Mouse (Mus musculus) midbrain, embryonic 16.5 days (tissue): Measurements from ENCODE around the gene Glis3. TPM values are rescaled to one million over a fixed set of nuclear protein-coding genes. Genes with fewer than 3 reads are reported as not detected.

Source experiments
- ATAC-seq: fragments of 200-750 bp; cut with Nextera tagmentation; 2 replicates; pipeline ENCODE4 v1.8.0; 2017; ENCODE audit warnings: moderate TSS enrichment
- H3K27ac ChIP-seq: fragments of 300-500 bp; sonication (generic); 2 replicates; pipeline ENCODE4 v1.5.1; 2014; ENCODE audit warnings: mild to moderate bottlenecking, low read length, mixed read lengths
- H3K27me3 ChIP-seq: fragments of 300-500 bp; sonication (generic); 2 replicates; pipeline ENCODE4 v1.6.1; 2014; ENCODE audit warnings: low read depth, low read length, mixed read lengths; ENCODE audit not compliant: control insufficient read depth, insufficient read depth
- H3K36me3 ChIP-seq: fragments of 300-500 bp; sonication (generic); 2 replicates; pipeline ENCODE4 v1.6.1; 2014; ENCODE audit warnings: mild to moderate bottlenecking, low read length, moderate library complexity, mixed read lengths; ENCODE audit not compliant: control insufficient read depth, insufficient read depth
- H3K4me1 ChIP-seq: fragments of 300-500 bp; sonication (generic); 2 replicates; pipeline ENCODE4 v1.6.1; 2014; ENCODE audit warnings: mild to moderate bottlenecking, low read length, mixed read lengths; ENCODE audit not compliant: control insufficient read depth, insufficient read depth
- H3K4me2 ChIP-seq: fragments of 300-500 bp; sonication (generic); 2 replicates; pipeline ENCODE4 v1.6.1; 2014; ENCODE audit warnings: mild to moderate bottlenecking, low read length, mixed read lengths
- H3K4me3 ChIP-seq: fragments of 300-500 bp; sonication (generic); 2 replicates; pipeline ENCODE4 v1.5.1; 2014; ENCODE audit warnings: low read depth, mild to moderate bottlenecking, low read length, moderate library complexity, mixed read lengths
- H3K9ac ChIP-seq: fragments of 300-500 bp; sonication (generic); 2 replicates; pipeline ENCODE4 v1.6.1; 2014; ENCODE audit warnings: low read depth, low read length, mixed read lengths
- H3K9me3 ChIP-seq: fragments of 300-500 bp; sonication (generic); replicated peaks from 2 replicates; pipeline ENCODE4 v1.6.1; 2014; ENCODE audit warnings: mild to moderate bottlenecking, low read length, mixed read lengths; ENCODE audit not compliant: control insufficient read depth, poor library complexity, severe bottlenecking
- WGBS: fragments of 180-500 bp; shearing (Covaris S2); extraction: QIAGEN DNeasy Blood & Tissue Kit; methylation state at CpG from one replicate; pipeline ENCODE4 v1.1.7; 2014; 5-methylcytosine and 5-hydroxymethylcytosine counted together
- polyA plus RNA-seq: library from polyadenylated mRNA; unstranded; fragments of >200 nt; fragmentation: Nextera tagmentation; extraction: Ambion mirVana; gene quantifications from 2 replicates; pipeline ENCODE4 v1.2.1, GENCODE M21; 2015

The Glis3 gene
- polyA plus RNA-seq, 1 experiment from 2014 or later = 2.7 TPM

DNA sequence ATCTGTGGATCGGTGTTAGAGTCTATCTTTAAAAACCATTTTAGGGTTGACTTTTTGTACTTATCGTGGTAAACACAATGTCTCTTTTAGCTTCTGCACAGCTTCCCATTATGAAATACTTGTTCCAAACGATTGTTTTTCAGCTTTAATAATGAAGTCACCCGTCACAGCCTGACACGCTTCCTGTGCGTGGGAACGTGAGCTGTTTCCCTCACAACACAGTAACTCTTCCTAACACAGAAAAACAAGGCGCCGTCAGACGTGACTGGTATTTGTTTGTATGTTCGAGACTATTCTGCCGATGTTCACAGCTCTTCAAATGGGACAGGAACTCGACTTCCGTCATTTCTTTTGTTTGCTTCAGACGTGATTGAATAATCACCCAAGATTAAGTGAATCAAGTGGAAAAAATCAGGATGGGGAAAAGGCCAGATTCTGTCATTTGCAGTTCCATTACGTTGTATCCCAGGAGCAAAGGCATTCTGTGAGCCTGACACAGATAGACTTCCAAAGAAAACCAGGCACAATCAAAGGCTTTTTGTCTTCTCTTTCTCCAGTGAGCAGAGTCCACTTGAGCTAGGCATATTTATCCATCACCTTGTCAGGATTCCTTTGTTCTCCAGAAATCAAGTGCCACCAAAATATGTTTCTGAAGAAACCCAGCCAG is 351.3 kb downstream of the Glis3 start:
- no peaks in the 10 kb centered on the region for H3K36me3 ChIP-seq
- peaks cover 8% of the 10 kb centered on the region for H3K4me1 ChIP-seq
- no peak overlapping the region for H3K4me3 ChIP-seq
- ATAC-seq = no peak
- peaks cover 3% of the 10 kb centered on the region; the same call in 1 of the 2 replicates for H3K27me3 ChIP-seq
- no peak overlapping the region for H3K9ac ChIP-seq
- no peaks in the 10 kb centered on the region for H3K9me3 ChIP-seq
- 37% methylated on average over 16 of the region's 16 CpGs for WGBS
- H3K4me2 ChIP-seq = no peak overlapping the region
- H3K27ac ChIP-seq = no peak overlapping the region

DNA sequence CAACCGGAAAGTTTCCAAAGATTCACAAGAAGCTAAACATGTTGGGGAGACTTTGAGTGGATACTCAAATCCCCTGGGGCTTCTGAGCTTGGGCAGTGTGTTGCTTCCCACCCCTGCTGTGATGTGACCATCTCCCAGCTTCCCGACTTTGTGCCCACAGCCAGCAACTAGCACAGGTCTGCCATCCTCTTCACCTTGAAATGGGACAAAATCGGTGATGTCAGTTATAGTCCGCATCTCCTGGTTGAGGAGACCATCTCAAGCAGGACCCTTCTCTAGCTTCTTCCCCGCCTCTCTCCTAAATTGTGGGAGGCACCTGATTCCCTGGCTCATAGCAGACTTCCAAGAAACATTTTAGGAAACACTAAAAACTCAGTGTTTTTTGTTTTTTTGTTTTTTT is 352.3 kb downstream of the Glis3 start:
- Histone ChIP-seq H3K27me3 (peaks cover 3% of the 10 kb centered on the region; the same call in 1 of the 2 replicates), H3K4me1 (no peaks in the 10 kb centered on the region), H3K27ac (no peak overlapping the region), H3K9me3 (no peaks in the 10 kb centered on the region), H3K4me2 (no peak overlapping the region), H3K9ac (no peak overlapping the region), H3K4me3 (no peak overlapping the region), H3K36me3 (no peaks in the 10 kb centered on the region)
- ATAC-seq = no peak
- 92% methylated on average over 5 of the region's 5 CpGs for WGBS

DNA sequence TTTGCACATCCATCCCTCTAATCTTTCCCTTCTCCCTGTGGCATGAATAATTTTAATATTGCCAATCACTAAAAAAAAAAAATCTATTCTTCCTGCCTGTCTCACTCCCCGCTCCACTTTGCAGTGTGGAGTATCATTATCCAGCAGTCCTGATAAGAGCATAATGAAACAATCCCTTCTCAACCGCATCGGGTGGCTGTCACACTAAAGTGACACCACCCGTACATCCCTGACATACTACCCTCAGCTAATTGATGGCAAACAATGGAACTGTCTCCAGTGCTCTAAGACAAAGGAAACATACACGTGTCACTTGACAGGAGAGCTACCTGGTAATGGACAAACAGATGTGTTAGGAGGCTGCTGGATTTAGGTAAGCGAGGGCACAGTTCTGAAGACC is 373.8 kb downstream of the Glis3 start:
- 31% methylated on average over 6 of the region's 6 CpGs for WGBS
- H3K36me3 ChIP-seq = no peaks in the 10 kb centered on the region
- no peak overlapping the region for H3K9ac ChIP-seq
- H3K27ac ChIP-seq = peak overlapping the region; percentile 66
- peaks cover 16% of the 10 kb centered on the region for H3K4me1 ChIP-seq
- H3K27me3 ChIP-seq = no peaks in the 10 kb centered on the region
- peak; percentile 86 for ATAC-seq
- no peak overlapping the region for H3K4me3 ChIP-seq
- H3K9me3 ChIP-seq = no peaks in the 10 kb centered on the region
- no peak overlapping the region for H3K4me2 ChIP-seq

DNA sequence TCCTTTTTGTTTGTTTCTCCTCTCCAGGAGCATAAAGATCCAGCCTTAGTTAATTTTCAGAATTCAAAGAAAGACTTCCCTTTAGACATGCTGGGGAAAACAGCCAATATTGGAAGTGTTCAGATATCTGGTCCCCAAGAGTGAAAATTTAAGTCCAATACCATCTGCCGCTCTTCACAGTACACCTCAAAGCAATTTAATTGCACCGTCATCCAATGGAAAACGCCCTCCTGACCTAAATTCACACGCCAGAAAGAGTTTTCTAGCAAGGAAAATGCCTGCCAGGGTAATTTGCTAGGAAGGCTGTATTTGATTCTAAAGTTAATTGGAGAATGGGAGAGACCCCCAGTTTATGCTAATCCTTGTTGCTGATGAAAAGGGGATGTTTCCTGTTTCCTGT is 374.4 kb downstream of the Glis3 start:
- WGBS = 21% methylated on average over 4 of the region's 4 CpGs
- Histone ChIP-seq H3K4me1 (peaks cover 16% of the 10 kb centered on the region), H3K4me3 (no peak overlapping the region), H3K27me3 (no peaks in the 10 kb centered on the region), H3K27ac (peak overlapping the region; percentile 61), H3K4me2 (peak overlapping the region; percentile 11; the same call in 1 of the 2 replicates), H3K9ac (no peak overlapping the region), H3K36me3 (no peaks in the 10 kb centered on the region), H3K9me3 (no peaks in the 10 kb centered on the region)
- peak; percentile 31; the same call in 1 of the 2 replicates for ATAC-seq

DNA sequence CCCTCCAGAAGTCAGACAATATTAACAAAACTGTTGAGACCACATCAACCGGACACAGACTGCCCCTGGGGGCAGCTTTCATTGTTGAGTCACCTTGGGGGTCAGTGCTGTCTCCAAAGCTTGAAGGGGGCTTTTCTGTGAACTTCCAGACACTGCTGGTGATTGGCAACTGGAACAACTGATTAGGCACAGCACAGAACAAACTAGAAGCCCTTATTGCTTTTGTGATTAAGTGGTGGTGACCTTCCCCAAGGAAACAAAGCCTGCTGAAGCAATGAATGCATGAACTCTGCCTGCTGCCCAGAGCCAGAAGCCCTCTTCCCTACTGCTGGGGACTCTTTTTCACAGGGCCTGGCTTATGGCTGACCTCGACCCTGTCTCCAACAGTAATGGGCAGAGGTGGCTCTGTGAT is 377.0 kb downstream of the Glis3 start:
- Histone ChIP-seq H3K4me1 (peaks cover 16% of the 10 kb centered on the region), H3K27ac (no peak overlapping the region), H3K4me3 (no peak overlapping the region), H3K9ac (no peak overlapping the region), H3K27me3 (no peaks in the 10 kb centered on the region; the same call in 1 of the 2 replicates), H3K4me2 (no peak overlapping the region), H3K36me3 (no peaks in the 10 kb centered on the region), H3K9me3 (no peaks in the 10 kb centered on the region)
- ATAC-seq = no peak
- 5% methylated on average over 2 of the region's 2 CpGs for WGBS

- H3K27ac ChIP-seq = no peak overlapping the region
- ATAC-seq = no peak
- no peak overlapping the region for H3K4me3 ChIP-seq
- no peaks in the 10 kb centered on the region for H3K9me3 ChIP-seq
- no peaks in the 10 kb centered on the region; the same call in 1 of the 2 replicates for H3K27me3 ChIP-seq
- WGBS = 85% methylated on average over 8 of the region's 8 CpGs
- no peak overlapping the region for H3K9ac ChIP-seq
- H3K4me1 ChIP-seq = 0 out of 2 replicates have a peak, but pooled peaks cover 2% of the 10 kb centered on the region
- no peaks in the 10 kb centered on the region for H3K36me3 ChIP-seq
- no peak overlapping the region for H3K4me2 ChIP-seq
Measured at GRCm38 (mm10) chr19:28300226-28300625, 379.7 kb downstream of the Glis3 start.

DNA sequence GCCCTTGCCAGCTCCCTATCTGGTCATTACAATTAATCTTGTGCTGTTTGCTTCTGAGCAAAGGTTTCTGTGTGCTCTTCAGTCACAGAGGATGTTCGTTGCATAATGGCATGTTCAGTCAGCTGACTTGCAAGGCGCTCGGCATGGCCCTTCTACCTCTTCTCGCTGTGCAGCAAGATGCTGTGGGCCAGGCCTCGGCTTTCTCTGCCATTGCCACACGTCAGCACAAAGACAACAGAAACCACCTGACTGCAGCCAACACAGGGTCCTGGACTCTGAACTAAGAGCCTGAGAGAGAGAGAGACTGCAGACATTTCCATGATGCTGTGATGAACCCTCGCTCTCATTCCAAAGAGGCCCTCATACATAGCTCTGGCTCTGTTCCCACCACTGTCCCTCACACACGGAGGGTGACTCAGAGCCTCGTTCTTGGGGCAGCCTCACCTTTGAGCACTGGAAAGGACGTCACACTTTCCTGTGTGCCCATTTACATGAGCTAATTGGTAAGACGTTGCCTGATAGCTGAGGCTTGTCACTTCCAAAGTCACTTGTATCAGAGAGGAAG is 380.6 kb downstream of the Glis3 start:
- Histone ChIP-seq H3K9me3 (no peaks in the 10 kb centered on the region), H3K36me3 (no peaks in the 10 kb centered on the region), H3K4me1 (0 out of 2 replicates have a peak, but pooled peaks cover 2% of the 10 kb centered on the region), H3K4me3 (no peak overlapping the region), H3K9ac (no peak overlapping the region), H3K27me3 (no peaks in the 10 kb centered on the region; the same call in 1 of the 2 replicates), H3K27ac (no peak overlapping the region), H3K4me2 (no peak overlapping the region)
- 73% methylated on average over 11 of the region's 11 CpGs for WGBS
- ATAC-seq = no peak

DNA sequence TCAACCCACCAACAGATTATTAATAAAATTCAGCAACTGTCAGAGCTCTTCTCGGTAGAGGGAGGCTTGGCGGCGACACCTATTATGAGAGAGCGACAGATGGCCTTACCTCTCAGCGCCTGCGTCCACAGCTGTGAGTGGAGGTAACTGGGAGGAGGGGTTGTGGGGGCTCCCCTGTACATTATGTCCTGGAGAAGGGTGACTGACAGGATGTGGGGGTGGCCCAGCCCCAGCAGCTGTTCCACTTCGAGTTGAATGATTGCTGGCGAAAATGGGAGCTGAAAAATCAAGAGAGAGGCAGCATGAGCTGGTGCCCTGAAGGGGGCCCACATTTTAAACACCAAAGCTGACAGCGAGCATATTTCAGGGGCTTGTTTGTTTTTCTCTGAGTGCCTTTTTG is 381.2 kb downstream of the Glis3 start:
- H3K36me3 ChIP-seq = no peaks in the 10 kb centered on the region
- H3K9me3 ChIP-seq = no peaks in the 10 kb centered on the region
- H3K4me2 ChIP-seq = no peak overlapping the region
- 72% methylated on average over 9 of the region's 9 CpGs for WGBS
- H3K4me3 ChIP-seq = no peak overlapping the region
- H3K9ac ChIP-seq = no peak overlapping the region
- H3K27ac ChIP-seq = no peak overlapping the region
- no peak for ATAC-seq
- no peaks in the 10 kb centered on the region; the same call in 1 of the 2 replicates for H3K27me3 ChIP-seq
- 0 out of 2 replicates have a peak, but pooled peaks cover 2% of the 10 kb centered on the region for H3K4me1 ChIP-seq

- H3K4me1 ChIP-seq = no peaks in the 10 kb centered on the region
- H3K4me3 ChIP-seq = no peak overlapping the region
- no peak overlapping the region for H3K9ac ChIP-seq
- no peak overlapping the region for H3K4me2 ChIP-seq
- no peaks in the 10 kb centered on the region for H3K27me3 ChIP-seq
- no peaks in the 10 kb centered on the region for H3K9me3 ChIP-seq
- no peaks in the 10 kb centered on the region for H3K36me3 ChIP-seq
- H3K27ac ChIP-seq = no peak overlapping the region
- no peak for ATAC-seq
- WGBS = 83% methylated on average over 4 of the region's 4 CpGs
Measured at GRCm38 (mm10) chr19:28291596-28291995, 388.3 kb downstream of the Glis3 start.
